Mouse (Mus musculus) brain, embryonic 18.5 days (tissue): ENCODE measurements at regions not wholly inside any gene's neighbourhood (a gene's known extent, or its start where the extent isn't known, plus 50 kb on each side); places are given as distances from the start of the nearest gene placed in this dataset.

ENCODE experiments used
- DNase-seq: peaks from one replicate; pipeline ENCODE4 v3.0.0-alpha.2; 2012; ENCODE audit warnings: low read depth, low spot score

DNA sequence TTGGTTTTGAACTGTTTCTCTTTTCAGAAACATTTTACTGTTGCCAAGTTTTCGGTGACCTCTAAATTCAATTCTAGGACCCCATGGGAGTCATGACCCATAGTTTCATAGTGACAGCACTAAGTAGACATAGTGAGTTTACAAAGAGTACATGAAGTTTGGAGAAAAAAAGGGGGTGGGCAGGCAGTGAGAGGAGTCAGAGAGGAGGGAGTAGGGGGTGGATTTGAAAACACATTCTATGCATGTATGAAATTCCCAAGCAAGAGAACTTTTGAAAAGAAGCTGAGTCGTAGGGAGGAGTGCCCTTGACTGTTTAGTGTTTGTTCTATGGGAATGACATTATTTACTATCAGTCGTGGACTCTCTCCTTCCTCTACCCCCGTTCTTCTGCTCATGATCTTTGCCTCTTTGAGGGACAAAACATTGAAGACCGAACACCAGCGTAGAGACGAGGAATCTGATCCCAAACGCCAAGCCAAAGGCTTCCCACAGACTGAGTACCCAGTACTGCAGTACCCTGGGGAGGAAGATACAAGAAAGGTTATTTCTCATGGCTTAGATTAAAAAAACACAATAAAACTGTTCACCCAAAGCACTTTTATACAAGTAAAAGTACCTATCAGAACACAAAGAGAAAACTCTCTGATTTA, 229.1 kb upstream of the Map3k1 start:
- DNase-seq: no peak

DNA sequence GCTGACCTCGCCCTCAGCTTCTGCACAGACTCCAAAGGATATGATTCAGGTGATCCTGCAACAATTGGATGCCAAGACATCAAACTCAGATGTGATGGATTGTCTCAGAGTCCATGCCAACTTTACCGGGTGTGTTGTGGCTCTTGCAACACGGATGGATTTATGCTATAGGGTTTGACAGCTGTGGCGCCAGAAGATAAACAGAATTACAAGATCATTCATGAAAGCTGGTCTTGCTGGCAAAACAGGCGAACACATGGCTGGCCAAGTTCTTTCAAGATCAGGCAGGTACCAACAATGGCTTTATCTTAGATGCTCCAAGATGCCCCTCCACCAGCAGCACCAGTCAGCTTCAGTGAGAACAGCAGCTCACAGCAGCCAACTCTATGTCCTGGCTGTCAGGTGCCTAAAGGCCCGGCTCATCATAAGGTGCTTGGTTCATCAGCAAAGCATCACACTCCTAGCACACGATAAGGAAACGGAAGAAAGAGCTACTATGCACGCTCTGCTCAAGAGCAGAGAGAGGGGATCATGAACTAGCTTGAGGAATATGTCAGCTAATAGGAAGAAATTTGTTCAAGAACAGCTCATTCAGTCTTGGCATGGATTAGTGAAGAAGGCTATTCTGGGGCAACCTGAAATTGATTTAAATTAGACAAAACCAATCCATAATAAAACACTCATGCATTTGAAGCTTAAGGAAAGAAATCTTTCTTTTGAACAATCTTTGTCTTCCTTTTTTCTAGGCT, 229.9 kb upstream of the Map3k1 start:
- DNase-seq: no peak

DNA sequence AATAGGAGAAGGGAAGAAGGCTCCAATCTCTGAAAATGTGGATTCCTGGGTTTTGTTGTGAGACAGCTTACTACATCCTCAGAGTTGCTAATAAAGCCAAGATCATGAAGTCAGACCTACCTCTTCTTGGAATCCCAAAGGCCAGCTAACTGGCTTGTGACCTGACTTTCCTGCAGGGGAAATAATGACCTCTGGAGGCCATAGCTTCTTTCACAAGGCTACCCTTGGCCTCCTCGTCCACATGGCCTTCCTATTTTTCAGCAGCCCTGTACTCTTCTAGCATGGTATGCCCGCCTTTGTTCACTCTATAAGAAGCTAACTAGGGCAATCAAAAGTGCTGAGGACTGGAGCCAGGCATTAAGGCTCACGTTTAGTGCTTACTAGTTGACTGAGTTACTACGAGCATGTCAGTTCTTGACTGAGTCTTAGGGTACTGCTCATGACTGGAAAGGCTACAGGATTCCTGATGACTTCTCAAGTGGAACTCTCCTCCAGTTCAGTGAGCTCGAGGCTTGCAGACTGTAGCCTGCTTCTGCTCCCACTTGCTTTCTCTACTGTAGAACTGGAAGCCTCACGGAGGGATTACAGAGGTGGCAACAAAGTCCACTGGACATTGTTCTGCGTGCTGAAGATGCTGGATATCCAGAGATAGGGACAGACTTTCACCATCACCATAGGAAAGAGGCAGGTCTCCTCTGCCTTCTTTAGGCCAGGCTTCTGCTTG, 230.8 kb upstream of the Map3k1 start:
- no peak for DNase-seq

DNA sequence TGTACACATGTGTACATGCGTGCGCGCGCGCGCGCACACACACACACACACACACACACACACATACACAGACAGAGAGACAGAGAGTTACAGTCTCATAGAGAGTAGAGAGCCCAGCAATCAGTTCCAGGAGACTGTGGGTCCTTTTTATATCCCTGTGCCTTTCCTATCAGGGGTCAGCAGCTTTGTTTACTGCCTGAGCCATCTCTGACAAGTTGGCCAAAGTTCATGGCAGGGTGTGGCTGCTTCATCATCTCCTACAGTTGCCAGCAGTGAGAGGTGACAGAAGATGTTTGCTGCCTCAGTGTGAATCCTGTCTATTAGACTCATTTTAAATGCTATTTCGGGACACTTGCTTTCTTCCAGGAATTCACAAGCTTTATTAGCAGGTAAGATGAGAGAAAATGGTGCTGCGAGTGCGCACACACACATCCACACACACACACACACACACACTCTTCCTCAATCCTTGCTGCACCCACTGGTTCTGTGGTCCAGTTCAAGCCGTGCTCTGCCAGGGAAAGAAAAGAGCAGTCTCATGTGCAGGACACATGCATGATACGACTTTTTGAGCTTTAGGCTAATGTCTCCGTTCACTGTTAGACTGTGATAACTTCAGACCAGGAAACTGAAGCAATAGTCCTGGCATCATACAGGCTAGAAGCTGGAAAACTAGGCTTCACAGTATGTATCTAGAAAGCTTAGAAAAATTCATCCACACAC, 234.9 kb upstream of the Map3k1 start:
- no peak for DNase-seq

DNA sequence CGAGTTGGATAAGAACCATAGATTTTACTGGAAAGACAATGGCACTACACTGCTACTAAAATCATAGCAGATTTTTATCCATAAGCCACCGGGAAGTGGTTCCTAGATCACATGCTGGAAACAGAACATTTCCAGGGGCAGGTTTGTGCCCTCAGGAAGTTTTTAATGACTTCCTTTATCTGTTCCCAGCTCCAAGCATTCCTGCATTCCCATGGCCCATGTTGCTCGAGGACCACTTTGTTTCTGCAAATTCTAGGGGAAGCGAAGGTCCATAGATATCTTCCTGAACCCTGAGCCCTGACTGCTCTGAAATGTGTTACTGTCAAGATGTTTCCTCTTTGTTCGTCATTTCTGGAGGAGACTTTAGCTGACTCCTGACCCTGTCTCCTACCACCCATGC, 235.6 kb upstream of the Map3k1 start:
- no peak for DNase-seq

DNA sequence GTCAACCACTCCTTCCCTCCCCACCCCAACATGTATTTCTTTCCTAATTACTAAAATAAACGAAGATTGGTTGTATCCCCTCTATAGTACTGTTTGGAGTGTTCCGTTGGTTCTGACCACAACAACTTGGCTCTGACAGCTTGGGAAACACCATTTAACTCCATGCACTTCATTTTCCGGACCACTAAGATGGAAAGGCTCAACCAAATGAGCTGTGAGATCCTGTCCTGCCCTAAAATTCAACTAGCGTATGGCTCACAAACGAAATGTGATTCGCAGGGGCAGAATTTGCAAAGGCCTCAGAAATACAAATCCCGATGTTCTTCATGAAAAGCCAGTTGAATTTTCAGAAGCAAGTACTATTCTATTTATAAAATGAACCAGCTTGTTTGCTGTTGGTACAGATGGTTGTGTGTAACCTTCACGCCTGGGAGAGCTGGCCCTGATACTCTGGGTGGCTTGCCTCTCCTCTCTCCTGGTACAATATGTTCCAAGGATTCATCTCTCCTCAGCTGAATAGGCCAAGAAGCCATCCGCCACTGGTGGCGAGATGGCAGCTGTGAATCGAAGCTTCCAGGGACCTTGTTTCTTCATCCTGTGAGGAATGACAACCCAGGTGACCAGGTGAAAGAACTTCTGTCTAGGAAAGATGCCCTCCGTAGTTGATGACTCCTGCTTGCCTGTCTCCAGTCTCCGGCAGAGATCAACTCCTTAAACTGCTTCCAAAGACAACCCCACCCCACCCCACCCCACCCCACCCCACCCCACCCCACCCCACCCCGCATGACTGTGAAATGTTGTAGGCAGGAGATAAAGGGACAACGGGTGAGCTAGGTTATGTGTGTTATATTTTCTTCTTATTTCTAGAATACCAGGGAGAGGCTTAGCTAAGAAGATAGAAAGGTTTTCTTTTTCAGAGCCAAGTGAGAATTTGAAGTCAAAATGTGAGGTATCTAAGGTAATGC, 237.7 kb upstream of the Map3k1 start:
- no peak for DNase-seq

DNA sequence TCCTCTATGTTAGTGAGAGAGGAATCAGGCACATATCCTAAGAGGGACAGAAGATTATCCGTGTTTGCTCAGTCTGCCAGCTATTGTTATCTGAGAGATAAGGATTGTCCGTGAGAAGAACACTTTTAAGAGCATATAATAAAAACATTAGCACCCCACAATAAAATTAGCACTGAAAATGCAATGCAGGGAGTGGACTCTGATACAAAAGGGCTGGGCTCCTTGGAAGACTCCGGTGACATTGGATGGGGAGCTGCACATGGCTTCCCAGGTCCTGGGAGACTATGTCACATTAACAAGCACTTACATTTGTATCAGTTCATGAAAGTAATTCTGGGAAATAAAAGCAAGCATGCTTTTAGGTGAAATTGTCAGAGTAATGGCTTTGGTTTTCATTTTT, 238.6 kb upstream of the Map3k1 start:
- no peak for DNase-seq

DNA sequence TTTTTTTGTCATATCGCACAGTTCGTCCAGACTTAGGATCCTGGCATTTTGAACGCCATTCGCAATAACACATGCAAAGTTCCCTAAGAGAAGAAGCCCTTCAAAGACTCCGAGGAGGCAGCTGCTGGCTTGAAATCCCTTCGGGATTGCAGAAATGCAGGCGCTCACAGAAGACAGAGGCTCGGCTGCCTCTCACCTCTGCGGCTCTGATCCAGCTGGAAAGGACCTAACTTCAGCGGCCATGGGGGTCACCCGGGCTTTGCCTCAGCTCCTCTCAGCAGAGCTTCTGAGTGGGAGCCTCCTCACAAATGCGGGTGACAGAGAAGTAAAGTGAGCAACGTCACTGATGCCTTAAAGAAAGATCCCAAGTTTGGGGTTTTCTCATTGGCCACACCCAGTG, 239.1 kb upstream of the Map3k1 start:
- DNase-seq: no peak

DNA sequence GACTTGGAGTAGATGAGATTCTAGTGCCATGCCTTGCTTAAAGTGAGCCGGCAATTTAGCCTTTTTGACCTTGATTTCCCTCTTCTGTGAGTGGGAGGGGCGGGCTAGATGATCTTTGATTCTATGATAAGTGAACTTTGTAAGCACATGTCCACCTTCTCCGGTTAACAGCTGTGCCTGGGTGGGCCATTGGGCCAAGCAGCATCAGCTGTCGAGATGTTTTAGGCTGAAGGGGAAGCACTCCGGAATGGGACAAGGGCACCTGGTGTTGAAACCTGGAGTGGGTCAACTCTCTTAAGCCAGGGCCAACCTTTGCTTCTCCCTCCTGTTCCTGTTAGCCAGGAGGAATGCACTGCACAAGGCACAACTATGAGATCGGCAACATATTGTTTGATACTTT, 239.5 kb upstream of the Map3k1 start:
- no peak for DNase-seq

DNA sequence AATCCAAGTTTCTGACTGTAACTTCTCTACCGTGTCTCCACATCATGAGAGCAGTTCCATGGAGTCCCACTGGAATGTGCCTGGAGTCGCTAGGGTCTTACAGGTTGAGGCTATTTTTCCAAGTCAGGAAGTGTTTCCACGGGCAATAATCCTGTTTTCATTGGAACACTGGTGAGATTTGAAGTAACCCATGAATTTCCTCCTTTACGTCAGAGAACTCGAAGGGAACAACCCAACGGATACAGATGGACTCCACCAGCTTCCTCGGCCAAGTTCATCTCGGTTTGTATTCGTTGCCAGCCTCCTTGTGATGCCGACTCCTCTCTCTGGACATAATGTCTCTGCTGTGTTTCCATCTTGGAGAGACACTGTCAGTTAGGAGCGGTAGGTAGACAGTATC, 237.4 kb upstream of the Ankrd55 start:
- DNase-seq: no peak

DNA sequence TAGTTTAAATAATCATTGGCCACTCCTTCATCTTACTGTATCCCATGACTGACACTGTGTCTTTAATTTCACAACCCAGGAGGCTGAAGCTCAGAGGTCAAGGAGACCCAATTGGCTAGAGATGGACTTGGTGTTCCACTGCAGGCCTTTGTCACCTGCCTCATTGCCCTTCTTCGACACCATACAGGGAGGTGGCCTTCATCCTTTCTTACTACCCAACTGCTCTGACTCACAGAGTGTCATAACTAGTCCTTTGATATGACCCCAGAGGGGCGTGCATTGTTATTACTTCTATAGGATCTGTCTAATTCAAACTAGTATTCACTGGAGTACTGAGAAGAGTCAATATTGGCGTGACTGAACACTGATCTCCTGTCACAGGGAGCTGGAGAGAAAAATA, 236.2 kb upstream of the Ankrd55 start:
- DNase-seq: no peak

DNA sequence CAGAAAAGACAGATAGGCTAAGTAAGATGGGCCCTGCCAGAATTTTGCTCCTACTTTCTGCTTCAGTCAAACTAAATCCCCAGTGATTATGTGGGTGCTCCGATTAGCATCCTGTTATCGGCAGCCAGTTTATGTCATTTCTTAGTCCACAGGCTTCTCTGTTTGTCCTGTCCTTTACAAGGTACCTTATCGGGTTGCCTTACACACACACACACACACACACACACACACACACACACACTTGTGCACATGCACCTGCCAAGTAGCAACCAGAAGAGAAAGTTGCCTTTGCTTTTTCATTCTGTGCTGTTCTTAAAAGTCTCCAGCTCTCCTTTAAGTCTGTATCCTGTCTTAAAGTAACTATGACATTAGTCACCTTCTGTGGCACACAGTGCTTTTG, 235.8 kb upstream of the Ankrd55 start:
- no peak for DNase-seq

DNA sequence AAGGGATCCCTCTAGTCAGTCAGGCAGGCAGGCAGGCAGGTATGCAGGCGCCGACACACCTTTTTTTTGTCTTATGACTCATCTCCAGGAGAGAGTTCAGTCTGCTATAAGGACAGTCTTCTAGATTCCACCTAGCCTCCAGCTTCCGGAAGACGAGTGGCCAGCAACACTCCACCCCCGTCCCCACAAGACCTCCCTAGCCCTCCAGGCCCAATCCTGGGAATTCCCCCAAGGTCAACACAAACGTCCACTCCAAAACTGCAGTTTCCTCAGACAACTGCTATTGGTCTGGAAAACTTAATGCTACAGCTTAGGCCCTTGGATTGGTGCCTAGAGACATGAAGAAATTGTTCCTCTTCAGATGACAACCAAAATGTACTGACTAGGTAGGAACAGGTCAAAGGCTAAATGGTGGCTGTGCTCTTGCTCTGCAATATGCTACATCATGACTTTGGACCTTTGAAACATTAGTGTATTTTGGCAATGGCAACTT, 233.3 kb upstream of the Ankrd55 start:
- DNase-seq: no peak

DNA sequence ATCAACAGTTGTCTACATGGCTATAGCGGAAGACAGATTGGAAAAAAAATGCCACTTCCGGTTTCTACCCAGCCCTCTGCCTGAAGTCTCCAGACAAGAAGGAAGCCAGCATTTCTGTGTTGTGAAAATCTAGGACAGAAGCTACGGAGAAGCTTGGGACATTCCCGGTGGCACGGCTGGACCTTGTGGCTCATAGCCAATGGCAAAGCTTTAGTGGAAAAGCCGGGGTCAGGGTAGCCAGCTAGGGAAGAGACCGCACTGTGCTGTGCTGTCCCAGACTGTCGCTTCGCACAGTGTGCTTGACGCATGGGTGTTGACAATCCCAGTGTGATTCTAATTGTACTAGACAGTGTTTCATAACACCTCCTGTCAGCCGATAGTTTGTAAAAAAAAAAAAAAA, 230.0 kb upstream of the Ankrd55 start:
- DNase-seq: no peak

DNA sequence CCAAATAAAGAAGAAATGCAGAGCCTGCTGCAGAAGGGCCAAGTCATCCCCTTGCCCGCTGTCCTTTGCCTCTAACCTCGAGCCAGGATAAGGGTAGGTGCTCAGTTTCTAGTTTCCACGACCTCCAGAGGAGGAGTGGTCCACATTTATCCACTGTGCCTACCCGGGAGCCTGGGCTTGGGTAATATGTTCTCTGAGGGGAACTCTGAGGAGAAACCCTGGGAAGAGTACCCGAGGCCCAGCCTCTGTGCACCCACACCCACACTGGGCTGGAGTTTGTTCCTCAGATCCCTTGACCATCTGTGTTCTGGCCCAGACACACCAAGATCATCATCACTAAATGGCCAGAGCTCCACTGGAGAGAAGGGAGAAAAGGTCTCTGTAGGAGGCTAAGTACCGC, 229.5 kb upstream of the Ankrd55 start:
- DNase-seq: no peak

DNA sequence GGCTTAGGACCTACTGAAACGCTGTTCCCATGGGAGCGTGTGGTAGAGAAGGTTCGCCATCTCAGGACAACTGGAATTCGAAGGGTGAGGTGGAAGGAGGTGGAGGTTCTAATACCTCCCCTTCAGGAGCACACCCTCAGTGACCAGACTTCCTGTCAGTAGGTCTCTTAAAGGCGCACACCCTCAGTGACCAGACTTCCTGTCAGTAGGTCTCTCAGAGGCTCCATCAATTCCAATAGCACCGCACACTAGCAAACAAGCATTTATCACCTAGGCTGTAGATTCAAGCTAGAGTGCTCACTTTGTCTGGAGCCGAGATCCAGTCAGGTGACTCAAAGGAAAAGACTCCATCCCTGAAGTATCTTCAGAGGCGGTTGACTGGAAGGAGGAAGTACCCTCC, 226.2 kb upstream of the Ankrd55 start:
- DNase-seq: no peak

DNA sequence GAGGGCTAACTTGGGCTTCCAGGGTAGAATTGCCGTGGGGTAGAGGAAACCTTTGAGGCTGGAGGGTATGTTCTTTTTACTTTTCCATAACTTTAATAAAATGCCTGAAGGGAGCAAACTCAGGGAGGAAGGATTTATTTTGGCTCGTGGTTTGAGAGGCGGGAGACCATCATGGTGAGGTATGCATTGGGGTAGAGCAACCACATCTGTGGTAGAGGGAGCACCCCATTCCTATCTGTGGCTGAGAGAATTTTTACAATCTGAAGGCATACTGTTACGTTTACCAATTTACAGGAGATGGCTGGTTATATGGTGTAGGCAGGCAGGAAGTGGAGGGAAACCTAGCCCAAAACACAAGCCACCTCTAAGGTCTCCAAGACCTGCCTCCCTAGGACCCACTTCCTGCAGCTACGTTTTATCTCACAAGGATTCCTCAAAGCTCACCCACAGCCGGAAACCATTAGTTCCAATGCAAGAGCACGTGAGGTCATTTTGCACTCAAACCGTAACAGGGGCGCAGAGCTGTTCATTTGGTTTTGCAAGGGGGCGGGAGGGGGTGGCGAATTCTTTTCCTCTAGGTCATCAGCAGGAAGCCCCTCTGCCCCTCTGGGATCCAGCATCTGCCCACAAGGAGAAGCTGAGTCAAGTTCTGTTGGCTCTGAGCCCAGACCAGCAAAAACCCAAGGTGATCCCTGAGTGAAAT, 224.7 kb upstream of the Ankrd55 start:
- no peak for DNase-seq

DNA sequence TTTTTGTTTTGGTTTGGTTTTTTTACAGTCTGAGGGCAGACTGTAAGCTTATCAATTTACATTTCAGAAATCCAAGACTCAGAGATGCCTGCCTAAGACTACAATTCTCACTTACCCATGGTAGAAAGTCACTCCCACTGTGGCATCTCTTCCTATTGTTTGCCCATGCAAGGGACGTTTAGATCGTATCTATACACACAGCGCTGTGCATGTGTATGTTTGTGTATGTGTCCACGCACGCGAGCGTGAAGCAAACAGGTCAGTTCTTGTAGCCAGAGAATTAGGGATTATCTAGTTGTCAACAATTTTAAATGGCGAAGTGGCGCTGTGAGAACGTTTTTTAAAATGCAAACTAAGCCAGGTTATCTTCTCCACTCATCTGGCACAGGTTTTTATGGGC, 223.6 kb upstream of the Ankrd55 start:
- no peak for DNase-seq

DNA sequence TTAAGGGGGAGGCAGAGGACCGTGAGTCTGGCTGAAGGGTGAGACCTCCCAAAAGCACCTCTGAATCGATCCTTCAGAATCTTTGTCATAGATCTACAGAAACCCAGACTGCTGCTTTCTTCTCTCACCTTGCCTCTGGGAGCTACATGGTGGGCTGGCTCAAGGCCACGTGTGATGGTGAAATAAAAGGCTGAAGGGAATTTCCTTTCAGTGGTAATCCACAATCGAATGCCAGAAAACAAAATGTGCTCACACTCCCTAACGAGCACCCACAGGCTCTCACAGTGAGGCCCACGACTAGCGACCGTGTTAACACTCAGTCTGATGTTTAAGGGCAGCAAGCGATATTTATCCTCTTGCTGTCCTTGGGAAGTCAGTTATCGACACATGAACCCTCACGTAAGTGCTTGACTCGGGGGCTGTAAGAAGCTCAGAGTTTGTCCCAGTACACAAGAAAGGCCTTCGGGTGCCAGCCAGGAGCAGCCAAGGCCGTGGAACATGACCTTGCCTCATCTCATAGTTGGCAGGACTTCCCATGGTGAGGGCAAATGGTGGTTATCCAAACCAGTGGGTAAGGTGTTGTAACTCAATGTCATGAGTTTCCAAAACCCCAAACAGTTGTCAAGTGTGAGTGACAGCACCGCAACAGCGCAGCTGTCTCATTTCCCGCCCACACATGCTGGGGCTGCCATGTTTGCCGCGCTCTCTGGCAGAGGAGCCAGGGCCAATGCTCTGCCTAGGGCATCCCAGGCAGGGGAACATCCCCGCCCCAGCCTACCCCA, 221.0 kb upstream of the Ankrd55 start:
- DNase-seq: no peak

DNA sequence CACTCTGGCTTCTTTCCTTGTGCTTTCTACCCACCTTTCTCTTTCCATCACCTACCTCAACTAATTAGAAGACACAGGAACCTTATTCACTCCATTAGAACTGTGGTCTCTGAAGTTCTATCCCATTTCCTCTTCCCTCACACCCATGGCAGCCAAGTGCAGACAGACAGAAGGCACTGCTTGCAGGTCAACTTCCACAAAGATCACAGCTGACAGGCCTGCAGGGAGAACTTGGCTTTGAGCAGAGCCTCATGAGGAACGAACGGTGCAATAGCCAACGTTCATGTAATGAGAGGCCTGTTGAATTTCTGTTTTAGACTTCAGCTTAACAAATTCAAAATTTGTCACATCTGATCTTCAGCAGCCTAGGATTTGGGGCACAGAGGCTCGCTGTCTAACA, 217.5 kb upstream of the Ankrd55 start:
- DNase-seq: no peak
